In genomic region chr19:24897006-24897895, GRCm38 (mm10) we compare ENCODE assay signal across 8 mouse cellular contexts. TPM values are rescaled to one million over a fixed set of nuclear protein-coding genes. Genes with fewer than 3 reads are reported as not detected.
DNase-seq lines count a peak whose midpoint lies in the region; ATAC-seq lines count a peak whose summit lies in the region.

No protein-coding gene starts in this region.

- no peak overlapping the region for H3K9ac ChIP-seq in heart, embryonic 11.5 days (ENCODE audit: low read depth, low read length)
- no peak overlapping the region for H3K9ac ChIP-seq in hindbrain, embryonic 11.5 days (ENCODE audit: low read depth, low read length)
- H3K9ac ChIP-seq in midbrain, embryonic 15.5 days: no peak overlapping the region

- H3K4me2 ChIP-seq in heart, embryonic 11.5 days: peak overlapping the region; percentile 66
- H3K4me2 ChIP-seq in hindbrain, embryonic 11.5 days (replicated peaks; ENCODE audit: low read depth, low read length): peak overlapping the region; percentile 4; the same call in 1 of the 2 replicates
- peak overlapping the region; percentile 28; the same call in 1 of the 2 replicates for H3K4me2 ChIP-seq in midbrain, embryonic 15.5 days

- WGBS in heart, embryonic 11.5 days (ENCODE audit: insufficient replicate concordance): 2% methylated on average over 57 of the region's 57 CpGs
- WGBS in hindbrain, embryonic 11.5 days: 2% methylated on average over 57 of the region's 57 CpGs
- WGBS in midbrain, embryonic 15.5 days: 2% methylated on average over 57 of the region's 57 CpGs

- H3K27ac ChIP-seq in heart, embryonic 11.5 days (ENCODE audit: low read depth, low read length): no peak overlapping the region
- H3K27ac ChIP-seq in hindbrain, embryonic 11.5 days (ENCODE audit: low read depth, low read length): no peak overlapping the region
- no peak overlapping the region for H3K27ac ChIP-seq in midbrain, embryonic 15.5 days

- peak overlapping the region; percentile 36 for H3K4me3 ChIP-seq in heart, embryonic 11.5 days (ENCODE audit: low read depth, low read length)
- peak overlapping the region; percentile 20; the same call in 1 of the 2 replicates for H3K4me3 ChIP-seq in hindbrain, embryonic 11.5 days (ENCODE audit: low read depth, low read length)
- H3K4me3 ChIP-seq in midbrain, embryonic 15.5 days: peak overlapping the region; percentile 13; the same call in 1 of the 2 replicates

- no peaks in the 10 kb centered on the region for H3K9me3 ChIP-seq in heart, embryonic 11.5 days (replicated peaks; ENCODE audit: control insufficient read depth, low read length)
- H3K9me3 ChIP-seq in hindbrain, embryonic 11.5 days (ENCODE audit: control insufficient read depth, low read length): no peaks in the 10 kb centered on the region
- no peaks in the 10 kb centered on the region for H3K9me3 ChIP-seq in midbrain, embryonic 15.5 days

- no peaks in the 10 kb centered on the region for H3K36me3 ChIP-seq in heart, embryonic 11.5 days (ENCODE audit: control insufficient read depth, insufficient read depth, low read length)
- H3K36me3 ChIP-seq in hindbrain, embryonic 11.5 days (ENCODE audit: control insufficient read depth, insufficient read depth, low read length): no peaks in the 10 kb centered on the region
- H3K36me3 ChIP-seq in midbrain, embryonic 15.5 days (replicated peaks): no peaks in the 10 kb centered on the region

- DNase-seq in heart, adult 8-10 months (ENCODE audit: low spot score): no peak
- peak; percentile 51 for DNase-seq in ZHBTc4 (ENCODE audit: low read depth, low spot score)
- peak; percentile 62 for DNase-seq in hindbrain, embryonic 11.5 days (ENCODE audit: low spot score)
- no peak for DNase-seq in thymus, postnatal 0 days (ENCODE audit: low spot score)
- no peak for DNase-seq in left cerebral cortex, postnatal 25 days (ENCODE audit: low spot score in 2 of 2)
- no peak for DNase-seq in urinary bladder, postnatal 14 days (ENCODE audit: low spot score)

- H3K4me1 ChIP-seq in heart, embryonic 11.5 days (ENCODE audit: control insufficient read depth, insufficient read depth, low read length): peaks cover 20% of the 10 kb centered on the region
- H3K4me1 ChIP-seq in hindbrain, embryonic 11.5 days (replicated peaks; ENCODE audit: control insufficient read depth, insufficient read depth, low read length): peaks cover 7% of the 10 kb centered on the region
- peaks cover 30% of the 10 kb centered on the region for H3K4me1 ChIP-seq in midbrain, embryonic 15.5 days

- ATAC-seq in heart, embryonic 11.5 days (replicated peaks; ENCODE audit: insufficient number of reproducible peaks, low FRiP score, low TSS enrichment): no peak
- ATAC-seq in hindbrain, embryonic 11.5 days (ENCODE audit: low FRiP score): no peak
- ATAC-seq in midbrain, embryonic 15.5 days (replicated peaks): no peak

- intact Hi-C loops in left cerebral cortex, postnatal 25 days (cut with DNase I): loop anchor here (5.0 kb wide), 2 partner anchors 610 to 710 kb away; partner anchors contain the start of gene Dmrt1

- peaks cover 65% of the 10 kb centered on the region for H3K27me3 ChIP-seq in heart, embryonic 11.5 days (ENCODE audit: control insufficient read depth, insufficient read depth, low read length)
- H3K27me3 ChIP-seq in hindbrain, embryonic 11.5 days (ENCODE audit: control insufficient read depth, insufficient read depth, low read length): peaks cover 52% of the 10 kb centered on the region
- peaks cover 61% of the 10 kb centered on the region for H3K27me3 ChIP-seq in midbrain, embryonic 15.5 days (replicated peaks)

RNA-seq across cellular contexts. Expression of gene Foxd4, which starts 3.7 kb away (rescaled TPM):
- not detected in 2 replicates for polyA plus RNA-seq in heart, embryonic 11.5 days (2014; fragmentation: Nextera tagmentation; extraction: Ambion mirVana)
- not detected for total RNA-seq in heart, adult 8-10 months (2022)
- polyA plus RNA-seq in hindbrain, embryonic 11.5 days (2014; fragmentation: Nextera tagmentation; extraction: Ambion mirVana): 0.14 and 0.20 TPM in 2 replicates
- polyA plus RNA-seq in midbrain, embryonic 15.5 days (2015; fragmentation: Nextera tagmentation; extraction: Ambion mirVana): 0.17 TPM in 1 of 2 replicates, not detected in the other
- polyA plus RNA-seq in thymus, postnatal 0 days (2015; fragmentation: Nextera tagmentation; extraction: Ambion mirVana): not detected in 2 replicates
- not detected for total RNA-seq in left cerebral cortex, postnatal 25 days (2021)

RNA-seq across cellular contexts. Expression of gene Gm10053, which starts 21.8 kb away (rescaled TPM):
- 642 and 698 TPM in 2 replicates for polyA plus RNA-seq in heart, embryonic 11.5 days (2014; fragmentation: Nextera tagmentation; extraction: Ambion mirVana)
- total RNA-seq in heart, adult 8-10 months (2022): 1,000 to 10,000 TPM in 1 of 4 experiments, 100 to 1,000 TPM in 3; 952 to 1,033 (median 963) TPM
- 244 and 258 TPM in 2 replicates for polyA plus RNA-seq in hindbrain, embryonic 11.5 days (2014; fragmentation: Nextera tagmentation; extraction: Ambion mirVana)
- polyA plus RNA-seq in midbrain, embryonic 15.5 days (2015; fragmentation: Nextera tagmentation; extraction: Ambion mirVana): 234 and 246 TPM in 2 replicates
- polyA plus RNA-seq in thymus, postnatal 0 days (2015; fragmentation: Nextera tagmentation; extraction: Ambion mirVana): 240 and 276 TPM in 2 replicates
- total RNA-seq in left cerebral cortex, postnatal 25 days (2021): 100 to 1,000 TPM; 218 to 232 TPM

RNA-seq across cellular contexts. Expression of gene Pgm5, which starts 35.6 kb away (rescaled TPM):
- polyA plus RNA-seq in heart, embryonic 11.5 days (2014; fragmentation: Nextera tagmentation; extraction: Ambion mirVana): 5.3 and 6.3 TPM in 2 replicates
- 100 to 1,000 TPM; 101 to 108 (median 103) TPM for total RNA-seq in heart, adult 8-10 months (2022)
- polyA plus RNA-seq in hindbrain, embryonic 11.5 days (2014; fragmentation: Nextera tagmentation; extraction: Ambion mirVana): 0.81 and 1.2 TPM in 2 replicates
- polyA plus RNA-seq in midbrain, embryonic 15.5 days (2015; fragmentation: Nextera tagmentation; extraction: Ambion mirVana): 0.44 and 0.74 TPM in 2 replicates
- 3.3 and 4.3 TPM in 2 replicates for polyA plus RNA-seq in thymus, postnatal 0 days (2015; fragmentation: Nextera tagmentation; extraction: Ambion mirVana)
- total RNA-seq in left cerebral cortex, postnatal 25 days (2021): 1 to 10 TPM; 4.4 to 5.7 TPM

Comparison
In these comparisons a context has a peak if more than half of its experiments do, and no peak if none do; other contexts are left out.
1. H3K4me2 ChIP-seq: peak in every context shown above with its lines; median percentile 66 in heart, embryonic 11.5 days; 28 in midbrain, embryonic 15.5 days; 4 in hindbrain, embryonic 11.5 days.
2. DNase-seq: peak in ZHBTc4 (single experiment) and hindbrain, embryonic 11.5 days (single experiment); none in heart, adult 8-10 months (single experiment), thymus, postnatal 0 days (single experiment), left cerebral cortex, postnatal 25 days (0 of 2) and urinary bladder, postnatal 14 days (single experiment).
3. Peak in every context shown above with its lines, with median percentiles within 50 percentile points of each other: H3K4me3 ChIP-seq.